ENCODE assay signal across 22 mouse cellular contexts in the genomic region with DNA sequence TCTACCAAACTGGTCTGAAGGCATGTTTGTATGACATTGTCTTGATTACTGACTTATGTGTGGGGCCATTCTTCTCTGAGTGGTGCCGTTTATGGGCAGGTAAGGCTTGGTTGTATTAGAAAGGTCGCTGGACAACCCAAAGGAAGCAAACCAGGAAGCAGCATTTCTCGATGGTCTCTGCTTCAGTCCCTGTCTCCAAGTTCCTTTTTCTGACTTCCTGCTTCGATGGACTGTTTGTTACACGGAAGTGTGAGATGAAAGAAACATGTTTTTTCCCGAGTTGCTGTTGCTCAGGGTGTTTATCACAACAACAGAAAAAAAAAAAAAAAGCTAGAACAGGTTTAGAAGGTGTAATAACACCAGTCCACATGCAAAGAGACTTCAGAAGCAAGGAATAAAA.
DNase-seq lines count a peak whose midpoint lies in the region; ATAC-seq and TF ChIP-seq lines count a peak whose summit lies in the region.
"Had no signal": no experiment of that assay in that cellular context is flagged by ENCODE, and none has a peak within 500 bp of the region (broad histone marks: within the 10 kb centered on the region; RNA-seq: fewer than 3 reads in every experiment).

No protein-coding gene starts in this region.

- TF ChIP-seq RAD21 in MEL (IDR thresholded peaks at IDR 0.05; ENCODE audit: low read depth, low read length), result no peak

- H3K79me2 ChIP-seq in MEL (ENCODE audit: control insufficient read depth, insufficient read depth, low read length, poor library complexity), result no peaks in the 10 kb centered on the region

- TF ChIP-seq EP300 in MEL (IDR thresholded peaks at IDR 0.05; ENCODE audit: low read depth in 1 of 2, low read length in 2 of 2), result no peak

- H3K4me1 ChIP-seq in MEL (ENCODE audit: control insufficient read depth in 1 of 2, insufficient read depth in 2 of 2, low read length in 2 of 2), result no peaks in the 10 kb centered on the region
- H3K4me1 ChIP-seq: embryonic facial prominence, embryonic 15.5 days; forebrain, embryonic 12.5 days had no signal

- no peak overlapping the region for H3K27ac ChIP-seq in MEL (ENCODE audit: control insufficient read depth, low read depth, low read length)
- no peak overlapping the region for H3K27ac ChIP-seq in layer of hippocampus, adult 2 months
- H3K27ac ChIP-seq: embryonic facial prominence, embryonic 13.5 days; embryonic facial prominence, embryonic 15.5 days; forebrain, embryonic 10.5 days; forebrain, embryonic 12.5 days had no signal

- no peak for TF ChIP-seq POLR2A in MEL (IDR thresholded peaks at IDR 0.05; ENCODE audit: control insufficient read depth in 1 of 2, insufficient read depth in 1 of 2, low read depth in 1 of 2, low read length in 2 of 2, poor library complexity in 1 of 2)

- peak; percentile 54 for ATAC-seq in megakaryocyte, adult 5-6 weeks (ENCODE audit: poor library complexity, severe bottlenecking)
- ATAC-seq: forebrain, embryonic 14.5 days; forebrain, embryonic 16.5 days had no signal

- H3K27me3 ChIP-seq in MEL (ENCODE audit: control insufficient read depth in 1 of 2, insufficient read depth in 2 of 2, low read length in 2 of 2), result no peaks in the 10 kb centered on the region
- H3K27me3 ChIP-seq: embryonic facial prominence, embryonic 13.5 days; embryonic facial prominence, embryonic 15.5 days; forebrain, embryonic 12.5 days had no signal

- TF ChIP-seq CTCF in MEL (IDR thresholded peaks at IDR 0.05 in 2 of 3, conservative IDR thresholded peaks at IDR 0.05 in 1 of 3; ENCODE audit: control insufficient read depth in 1 of 3, insufficient read depth in 1 of 3, low read depth in 2 of 3, low read length in 3 of 3, poor library complexity in 1 of 3, severe bottlenecking in 1 of 3), result no peak
- no peak for TF ChIP-seq CTCF in layer of hippocampus, adult 2 months (conservative IDR thresholded peaks at IDR 0.05)

- no peak overlapping the region for H3K9ac ChIP-seq in MEL (ENCODE audit: control insufficient read depth, low read depth, low read length, poor library complexity, severe bottlenecking)
- H3K9ac ChIP-seq: embryonic facial prominence, embryonic 13.5 days; embryonic facial prominence, embryonic 15.5 days; forebrain, embryonic 12.5 days had no signal

- H3K9me3 ChIP-seq in MEL (replicated peaks; ENCODE audit: insufficient read depth, low read length), result no peaks in the 10 kb centered on the region
- H3K9me3 ChIP-seq: embryonic facial prominence, embryonic 13.5 days; embryonic facial prominence, embryonic 15.5 days; forebrain, embryonic 10.5 days; forebrain, embryonic 12.5 days had no signal

- H3K4me3 ChIP-seq in MEL (ENCODE audit: control insufficient read depth in 1 of 2, insufficient read depth in 1 of 2, low read depth in 2 of 2, low read length in 2 of 2), result peak overlapping the region in 1 of 2 experiments; percentile 32; a peak in 1 of 4 replicates
- no peak overlapping the region for H3K4me3 ChIP-seq in layer of hippocampus, adult 2 months
- H3K4me3 ChIP-seq: embryonic facial prominence, embryonic 13.5 days; embryonic facial prominence, embryonic 15.5 days; erythroblast, embryonic 14.5 days; forebrain, embryonic 10.5 days; forebrain, embryonic 12.5 days had no signal

- no peaks in the 10 kb centered on the region for H3K36me3 ChIP-seq in MEL (ENCODE audit: control insufficient read depth in 1 of 2, insufficient read depth in 2 of 2, low read length in 2 of 2)
- H3K36me3 ChIP-seq: embryonic facial prominence, embryonic 13.5 days; embryonic facial prominence, embryonic 15.5 days; forebrain, embryonic 10.5 days; forebrain, embryonic 12.5 days had no signal

- peak; percentile 9 for DNase-seq in MEL (ENCODE audit: low read depth, low spot score)
- no peak for DNase-seq in urinary bladder, postnatal 36 days (ENCODE audit: low spot score in 2 of 2)
- DNase-seq in layer of hippocampus, adult 2 months (ENCODE audit: low spot score in 2 of 2), result no peak
- no peak for DNase-seq in neural tube, embryonic 10.5 days (ENCODE audit: extremely low spot score, low spot score)
- DNase-seq: adrenal gland, adult 2 months; adrenal gland, postnatal 10 days; adrenal gland, postnatal 25 days; cerebellum, adult 11 months; cerebellum, adult 18-20 months; cerebellum, adult 8-10 months; cerebellum, adult 9-11 months; cerebellum, postnatal 14 days; cerebellum, postnatal 36 days; embryo, embryonic 11 days had no signal

TF ChIP-seq in MEL, 35 proteins besides CTCF, POLR2A, EP300 and RAD21:
- no peak for TF ChIP-seq SMC3 (IDR thresholded peaks at IDR 0.05; ENCODE audit: low read depth, low read length)
- TF ChIP-seq ZKSCAN1 (IDR thresholded peaks at IDR 0.05; ENCODE audit: low read depth, low read length), result 0 out of 2 replicates have a peak, but pooled peaks have one; percentile 20
- peak; percentile 80 for TF ChIP-seq ELF1 (IDR thresholded peaks at IDR 0.05; ENCODE audit: low read depth, low read length)
- 0 out of 2 replicates have a peak, but pooled peaks have one; percentile 11 for TF ChIP-seq ZNF384 (IDR thresholded peaks at IDR 0.05; ENCODE audit: low read depth, low read length)
